9 mouse cellular contexts compared by ENCODE assay signal in the genomic region with DNA sequence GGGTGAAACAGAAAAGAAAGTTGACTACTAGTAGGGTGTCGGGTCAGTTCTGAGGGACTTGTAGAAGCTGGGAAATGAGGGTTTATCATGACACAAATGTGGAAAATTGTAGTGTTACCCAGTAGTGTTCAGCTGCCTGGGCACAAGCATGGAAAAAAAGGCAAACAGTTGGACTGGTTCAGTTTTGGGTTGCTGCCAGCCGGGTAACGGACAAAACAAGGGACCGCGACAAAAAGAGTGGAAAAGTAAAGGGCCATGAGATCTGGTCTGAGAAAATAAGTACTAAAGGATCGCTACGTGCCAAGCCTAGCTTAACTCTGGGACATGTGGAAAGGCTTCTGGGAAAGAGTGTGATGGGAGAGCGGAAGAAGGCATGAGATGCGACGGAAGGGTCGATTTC. TPM values are rescaled to one million over a fixed set of nuclear protein-coding genes. Genes with fewer than 3 reads are reported as not detected.
DNase-seq lines count a peak whose midpoint lies in the region; ATAC-seq and TF ChIP-seq lines count a peak whose summit lies in the region.
"Had no signal": no experiment of that assay in that cellular context is flagged by ENCODE, and none has a peak within 500 bp of the region (broad histone marks: within the 10 kb centered on the region; RNA-seq: fewer than 3 reads in every experiment).

No protein-coding gene starts in this region.

- ATAC-seq in heart, embryonic 15.5 days (replicated peaks; ENCODE audit: insufficient number of reproducible peaks, insufficient read depth, low FRiP score, low read depth): no peak
- no peak for ATAC-seq in forebrain, embryonic 16.5 days
- no peak for ATAC-seq in liver, embryonic 16.5 days (ENCODE audit: low read depth)
- ATAC-seq in erythroid progenitor cell, adult 5-6 weeks (replicated peaks; ENCODE audit: low FRiP score, poor library complexity, severe bottlenecking): no peak

- H3K4me1 ChIP-seq in heart, embryonic 15.5 days (replicated peaks): peaks cover 11% of the 10 kb centered on the region
- H3K4me1 ChIP-seq in ES-Bruce4 (ENCODE audit: control insufficient read depth, insufficient read depth, low read length): no peaks in the 10 kb centered on the region
- peaks cover 20% of the 10 kb centered on the region for H3K4me1 ChIP-seq in forebrain, embryonic 16.5 days (replicated peaks; ENCODE audit: control insufficient read depth, insufficient read depth, low read length)
- H3K4me1 ChIP-seq in liver, embryonic 16.5 days (ENCODE audit: control insufficient read depth, low read depth, low read length): no peaks in the 10 kb centered on the region

- H3K4me2 ChIP-seq in heart, embryonic 15.5 days: peak overlapping the region; percentile 63
- peak overlapping the region; percentile 56 for H3K4me2 ChIP-seq in forebrain, embryonic 16.5 days (ENCODE audit: low read length)
- H3K4me2 ChIP-seq in liver, embryonic 16.5 days (ENCODE audit: low read depth, low read length): peak overlapping the region; percentile 49; the same call in 1 of the 2 replicates

- TF ChIP-seq EP300 in ES-Bruce4 (IDR thresholded peaks at IDR 0.05; ENCODE audit: insufficient read depth, low read depth, low read length): no peak

- H3K9ac ChIP-seq in heart, embryonic 15.5 days: no peak overlapping the region
- no peak overlapping the region; the same call in 1 of the 2 replicates for H3K9ac ChIP-seq in ES-Bruce4 (ENCODE audit: low read depth, poor library complexity, severe bottlenecking)
- H3K9ac ChIP-seq in forebrain, embryonic 16.5 days (replicated peaks; ENCODE audit: low read depth, low read length): peak overlapping the region; percentile 62
- H3K9ac ChIP-seq in liver, embryonic 16.5 days (ENCODE audit: low read depth, low read length): no peak overlapping the region

- intact Hi-C loops in heart, postnatal 36 days (cut with DNase I): loop anchor here (2.0 to 5.0 kb wide), 2 partner anchors 30 to 51 kb away; a partner anchor contains a TSS

- H3K9me3 ChIP-seq in heart, embryonic 15.5 days (replicated peaks): no peaks in the 10 kb centered on the region
- no peaks in the 10 kb centered on the region for H3K9me3 ChIP-seq in ES-Bruce4 (replicated peaks; ENCODE audit: control insufficient read depth, insufficient read depth, low read length, poor library complexity, severe bottlenecking)
- H3K9me3 ChIP-seq in forebrain, embryonic 16.5 days (ENCODE audit: control insufficient read depth, low read length): no peaks in the 10 kb centered on the region
- H3K9me3 ChIP-seq in liver, embryonic 16.5 days (replicated peaks; ENCODE audit: control insufficient read depth, low read length): no peaks in the 10 kb centered on the region
- H3K9me3 ChIP-seq: G1E had no signal

- DNase-seq in heart, postnatal 36 days: no peak
- no peak for DNase-seq in urinary bladder, postnatal 4 days (ENCODE audit: low spot score in 2 of 2)
- no peak for DNase-seq in urinary bladder, adult 18-20 months (ENCODE audit: low spot score in 2 of 2)

- H3K27me3 ChIP-seq in heart, embryonic 15.5 days: no peaks in the 10 kb centered on the region
- no peaks in the 10 kb centered on the region for H3K27me3 ChIP-seq in ES-Bruce4 (ENCODE audit: control insufficient read depth, insufficient read depth, low read length, poor library complexity, severe bottlenecking)
- no peaks in the 10 kb centered on the region for H3K27me3 ChIP-seq in forebrain, embryonic 16.5 days (replicated peaks; ENCODE audit: control insufficient read depth, insufficient read depth, low read length)
- peaks cover 26% of the 10 kb centered on the region for H3K27me3 ChIP-seq in liver, embryonic 16.5 days (ENCODE audit: control insufficient read depth, insufficient read depth, low read depth, low read length)

- WGBS in heart, embryonic 15.5 days: 50% methylated on average over 11 of the region's 11 CpGs
- 32% methylated on average over 11 of the region's 11 CpGs for WGBS in forebrain, embryonic 16.5 days
- 52% methylated on average over 11 of the region's 11 CpGs for WGBS in liver, embryonic 16.5 days (ENCODE audit: insufficient replicate concordance)

- no peaks in the 10 kb centered on the region for H3K36me3 ChIP-seq in heart, embryonic 15.5 days
- H3K36me3 ChIP-seq in ES-Bruce4 (ENCODE audit: control insufficient read depth, insufficient read depth, low read length, poor library complexity, severe bottlenecking): peaks cover 6% of the 10 kb centered on the region
- H3K36me3 ChIP-seq in forebrain, embryonic 16.5 days (ENCODE audit: control insufficient read depth, insufficient read depth): no peaks in the 10 kb centered on the region
- H3K36me3 ChIP-seq in liver, embryonic 16.5 days (ENCODE audit: control insufficient read depth, insufficient read depth): no peaks in the 10 kb centered on the region
- H3K36me3 ChIP-seq: G1E had no signal

- peak overlapping the region; percentile 88 for H3K27ac ChIP-seq in heart, embryonic 15.5 days
- H3K27ac ChIP-seq in ES-Bruce4 (ENCODE audit: insufficient read depth, low read length): peak overlapping the region; percentile 89
- peak overlapping the region; percentile 92 for H3K27ac ChIP-seq in forebrain, embryonic 16.5 days (ENCODE audit: low read length)
- H3K27ac ChIP-seq in liver, embryonic 16.5 days (ENCODE audit: low read length): no peak overlapping the region

- TF ChIP-seq CTCF in ES-Bruce4 (IDR thresholded peaks at IDR 0.05; ENCODE audit: low read depth, low read length): no peak

- no peak for TF ChIP-seq POLR2A in ES-Bruce4 (IDR thresholded peaks at IDR 0.05; ENCODE audit: insufficient read depth, low read length)

- H3K4me3 ChIP-seq in heart, embryonic 15.5 days: peak overlapping the region; percentile 74
- H3K4me3 ChIP-seq in ES-Bruce4 (ENCODE audit: low read depth, low read length): peak overlapping the region; percentile 57
- peak overlapping the region; percentile 57 for H3K4me3 ChIP-seq in forebrain, embryonic 16.5 days (replicated peaks; ENCODE audit: low read length)
- H3K4me3 ChIP-seq in liver, embryonic 16.5 days (ENCODE audit: low read depth, low read length): no peak overlapping the region

RNA-seq across cellular contexts. Expression of a gene that starts 0.4 kb away (rescaled TPM):
- polyA plus RNA-seq in heart, embryonic 15.5 days (2015; fragmentation: Nextera tagmentation; extraction: Ambion mirVana): 6.2 and 9.0 TPM in 2 replicates
- total RNA-seq in heart, postnatal 36 days (2021): 10 to 100 TPM in 1 of 2 experiments, 1 to 10 TPM in 1; 6.9 to 11.0 TPM
- polyA plus RNA-seq in ES-Bruce4 (2011; ENCODE audit: insufficient read depth, insufficient read length, low read depth, missing spikeins): 89.9 and 92.5 TPM in 2 replicates
- polyA plus RNA-seq in forebrain, embryonic 16.5 days (2015; fragmentation: Nextera tagmentation; extraction: Ambion mirVana): 10.0 and 10.9 TPM in 2 replicates
- 1.8 and 2.0 TPM in 2 replicates for polyA plus RNA-seq in liver, embryonic 16.5 days (2015; fragmentation: Nextera tagmentation; extraction: Ambion mirVana)
- total RNA-seq in erythroid progenitor cell, adult 5-6 weeks (2015; ENCODE audit: low replicate concordance): not detected in 2 replicates
- total RNA-seq in erythroid progenitor cell, adult 5-6 weeks (2017; ENCODE audit: low replicate concordance): not detected in 2 replicates
- total RNA-seq: G1E had no signal
- polyA plus RNA-seq: G1E had no signal

RNA-seq across cellular contexts. Expression of a gene that starts 29.2 kb away (rescaled TPM):
- 18.9 and 21.7 TPM in 2 replicates for polyA plus RNA-seq in heart, embryonic 15.5 days (2015; fragmentation: Nextera tagmentation; extraction: Ambion mirVana)
- 10 to 100 TPM; 32.8 to 37.2 TPM for total RNA-seq in heart, postnatal 36 days (2021)
- 146 and 153 TPM in 2 replicates for polyA plus RNA-seq in ES-Bruce4 (2011; ENCODE audit: insufficient read depth, insufficient read length, low read depth, missing spikeins)
- polyA plus RNA-seq in forebrain, embryonic 16.5 days (2015; fragmentation: Nextera tagmentation; extraction: Ambion mirVana): 60.3 and 66.9 TPM in 2 replicates
- 8.7 and 9.8 TPM in 2 replicates for polyA plus RNA-seq in liver, embryonic 16.5 days (2015; fragmentation: Nextera tagmentation; extraction: Ambion mirVana)
- 8.8 and 14.8 TPM in 2 replicates for total RNA-seq in erythroid progenitor cell, adult 5-6 weeks (2015; ENCODE audit: low replicate concordance)
- total RNA-seq in erythroid progenitor cell, adult 5-6 weeks (2017; ENCODE audit: low replicate concordance): 17.8 and 26.2 TPM in 2 replicates

RNA-seq across cellular contexts. Expression of a gene that starts 50.0 kb away (rescaled TPM):
- 16.0 and 18.5 TPM in 2 replicates for polyA plus RNA-seq in heart, embryonic 15.5 days (2015; fragmentation: Nextera tagmentation; extraction: Ambion mirVana)
- 10 to 100 TPM; 10.9 to 13.3 TPM for total RNA-seq in heart, postnatal 36 days (2021)
- polyA plus RNA-seq in ES-Bruce4 (2011; ENCODE audit: insufficient read depth, insufficient read length, low read depth, missing spikeins): 29.3 and 33.5 TPM in 2 replicates
- 36.0 and 38.3 TPM in 2 replicates for polyA plus RNA-seq in forebrain, embryonic 16.5 days (2015; fragmentation: Nextera tagmentation; extraction: Ambion mirVana)
- polyA plus RNA-seq in liver, embryonic 16.5 days (2015; fragmentation: Nextera tagmentation; extraction: Ambion mirVana): 9.3 and 9.8 TPM in 2 replicates
- 0.72 and 8.4 TPM in 2 replicates for total RNA-seq in erythroid progenitor cell, adult 5-6 weeks (2015; ENCODE audit: low replicate concordance)
- 7.4 and 8.9 TPM in 2 replicates for total RNA-seq in erythroid progenitor cell, adult 5-6 weeks (2017; ENCODE audit: low replicate concordance)
